Mouse (Mus musculus) embryonic fibroblast, embryonic 13.5 days (primary cell): ENCODE data around the gene Mocs1. TPM values are rescaled to one million over a fixed set of nuclear protein-coding genes. Genes with fewer than 3 reads are reported as not detected.

Experiments used
- H3K27ac ChIP-seq: 2 replicates; pipeline ENCODE4 v1.5.1; 2012; ENCODE audit warnings: low read length, control low read depth, inconsistent platforms; ENCODE audit not compliant: insufficient read depth
- H3K4me1 ChIP-seq: 2 replicates; pipeline ENCODE4 v1.6.1; 2011; ENCODE audit warnings: low read length; ENCODE audit not compliant: control insufficient read depth, insufficient read depth
- H3K4me3 ChIP-seq: 2 replicates; pipeline ENCODE4 v1.5.1; 2011; ENCODE audit warnings: mild to moderate bottlenecking, control low read depth, low read length; ENCODE audit not compliant: insufficient read depth
- CTCF ChIP-seq: IDR thresholded peaks from 2 replicates; pipeline ENCODE4 v1.5.1; 2011; ENCODE audit warnings: mild to moderate bottlenecking, control low read depth, low read length, moderate library complexity, borderline replicate concordance; ENCODE audit not compliant: insufficient read depth
- POLR2A ChIP-seq: IDR thresholded peaks from 2 replicates; pipeline ENCODE4 v1.6.1; 2011; ENCODE audit warnings: low read depth, mild to moderate bottlenecking, control low read depth, low read length, moderate library complexity
- polyA plus RNA-seq: library from polyadenylated mRNA; stranded (reverse); fragments of >200 nt; gene quantifications from 2 replicates; pipeline ENCODE4 v1.2.4, GENCODE M21; 2011; ENCODE audit warnings: low read depth; ENCODE audit not compliant: missing spikeins, insufficient read length

The Mocs1 gene
- polyA plus RNA-seq, 1 experiment, result 18.5 TPM

DNA sequence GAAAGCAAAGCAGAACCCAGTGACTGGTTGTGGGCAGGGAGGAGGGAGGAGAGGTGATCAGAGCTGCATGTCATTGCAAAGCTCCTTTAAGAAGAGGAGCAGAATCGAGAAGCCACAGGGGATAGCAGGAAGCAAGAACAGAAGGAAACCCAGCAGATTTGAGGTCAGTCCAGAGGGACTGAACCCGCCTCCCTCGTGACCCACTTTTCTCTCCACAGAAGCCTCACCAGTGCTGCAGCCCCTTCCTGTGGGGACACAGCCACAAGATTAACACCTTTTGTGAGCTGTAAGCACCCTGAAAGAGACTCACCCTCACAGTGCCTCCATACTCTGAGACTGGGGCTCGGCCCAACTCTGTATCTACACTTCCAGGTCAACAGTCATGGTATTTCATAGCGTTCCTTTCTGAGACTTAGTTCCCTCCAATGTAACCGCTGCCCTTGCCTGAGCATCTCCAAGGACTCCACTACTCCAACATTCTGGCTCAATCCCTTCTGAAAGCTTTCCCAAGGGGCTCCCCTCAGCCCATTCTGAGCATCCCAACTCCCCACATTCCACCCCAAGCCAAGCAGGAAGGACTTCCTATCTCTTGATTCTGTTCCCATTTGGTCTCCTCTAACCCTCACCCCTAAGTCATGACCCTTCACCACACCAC lies 75.2 kb downstream of the Mocs1 start:
- Histone ChIP-seq H3K4me3 (no peak overlapping the region), H3K4me1 (no peaks in the 10 kb centered on the region), H3K27ac (no peak overlapping the region)
- TF ChIP-seq POLR2A (no peak), CTCF (no peak)

Other genes starting within 250 kb of the Mocs1 start
- gene Daam2, start 136.0 kb downstream of the Mocs1 start, polyA plus RNA-seq, result 13.7 and 19.0 TPM in 2 replicates
- 3.1 and 3.8 TPM in 2 replicates for gene Kif6, start 186.8 kb downstream of the Mocs1 start, polyA plus RNA-seq